Mouse (Mus musculus): ENCODE data around the gene Ccdc27. TPM values are rescaled to one million over a fixed set of nuclear protein-coding genes. Genes with fewer than 3 reads are reported as not detected.

Gene Ccdc27
- polyA plus RNA-seq, 1 experiment from 2014 or later = not detected

- H3K27ac ChIP-seq (replicated peaks) = no peak overlapping the region
- ATAC-seq (ENCODE audit: low FRiP score) = no peak
Measured at GRCm38 (mm10) chr4:154057696-154058095, 15.2 kb upstream of the Ccdc27 start.

GRCm38 (mm10) chr4:154056661-154057060 lies 14.2 kb upstream of the Ccdc27 start:
- no peak for ATAC-seq (ENCODE audit: low FRiP score)
- no peak overlapping the region for H3K9ac ChIP-seq (replicated peaks)
- H3K9me3 ChIP-seq (replicated peaks) = no peaks in the 10 kb centered on the region
- H3K4me3 ChIP-seq (replicated peaks) = no peak overlapping the region
- H3K27ac ChIP-seq (replicated peaks) = no peak overlapping the region
- no peaks in the 10 kb centered on the region for H3K4me1 ChIP-seq
- WGBS = 52% methylated on average over 2 of the region's 2 CpGs
- H3K4me2 ChIP-seq = no peak overlapping the region
- no peaks in the 10 kb centered on the region for H3K27me3 ChIP-seq (replicated peaks)
- no peaks in the 10 kb centered on the region for H3K36me3 ChIP-seq

More at GRCm38 (mm10) chr4:154057696-154058095, 15.2 kb upstream of the Ccdc27 start:
- 65% methylated on average over 4 of the region's 4 CpGs for WGBS
- H3K36me3 ChIP-seq = no peaks in the 10 kb centered on the region
- no peak overlapping the region for H3K4me2 ChIP-seq
- H3K27me3 ChIP-seq (replicated peaks) = 0 out of 2 replicates have a peak, but pooled peaks cover 3% of the 10 kb centered on the region
- H3K9me3 ChIP-seq (replicated peaks) = no peaks in the 10 kb centered on the region
- no peaks in the 10 kb centered on the region for H3K4me1 ChIP-seq
- H3K4me3 ChIP-seq (replicated peaks) = no peak overlapping the region
- no peak overlapping the region for H3K9ac ChIP-seq (replicated peaks)

GRCm38 (mm10) chr4:154056046-154056445 lies 13.6 kb upstream of the Ccdc27 start:
- Histone ChIP-seq H3K4me2 (no peak overlapping the region), H3K9me3 (replicated peaks) (no peaks in the 10 kb centered on the region), H3K9ac (replicated peaks) (no peak overlapping the region), H3K27me3 (replicated peaks) (no peaks in the 10 kb centered on the region), H3K36me3 (no peaks in the 10 kb centered on the region), H3K4me1 (no peaks in the 10 kb centered on the region), H3K4me3 (replicated peaks) (no peak overlapping the region), H3K27ac (replicated peaks) (no peak overlapping the region)
- WGBS = 72% methylated on average over 2 of the region's 2 CpGs
- no peak for ATAC-seq (ENCODE audit: low FRiP score)

GRCm38 (mm10) chr4:154055482-154055881 lies 13.0 kb upstream of the Ccdc27 start:
- Histone ChIP-seq H3K36me3 (no peaks in the 10 kb centered on the region), H3K9ac (replicated peaks) (no peak overlapping the region), H3K4me3 (replicated peaks) (no peak overlapping the region), H3K27me3 (replicated peaks) (no peaks in the 10 kb centered on the region), H3K4me1 (no peaks in the 10 kb centered on the region), H3K4me2 (no peak overlapping the region), H3K27ac (replicated peaks) (no peak overlapping the region), H3K9me3 (replicated peaks) (no peaks in the 10 kb centered on the region)
- no peak for ATAC-seq (ENCODE audit: low FRiP score)
- 92% methylated on average over 7 of the region's 7 CpGs for WGBS

GRCm38 (mm10) chr4:154053065-154053464 lies 10.6 kb upstream of the Ccdc27 start:
- H3K4me3 ChIP-seq (replicated peaks) = no peak overlapping the region
- ATAC-seq (ENCODE audit: low FRiP score) = no peak
- no peaks in the 10 kb centered on the region for H3K4me1 ChIP-seq
- H3K27ac ChIP-seq (replicated peaks) = no peak overlapping the region
- no peaks in the 10 kb centered on the region for H3K27me3 ChIP-seq (replicated peaks)
- H3K9me3 ChIP-seq (replicated peaks) = no peaks in the 10 kb centered on the region
- H3K9ac ChIP-seq (replicated peaks) = no peak overlapping the region
- WGBS = 66% methylated on average over 4 of the region's 4 CpGs
- no peak overlapping the region for H3K4me2 ChIP-seq
- no peaks in the 10 kb centered on the region for H3K36me3 ChIP-seq

- no peaks in the 10 kb centered on the region for H3K4me1 ChIP-seq
- H3K9me3 ChIP-seq (replicated peaks) = no peaks in the 10 kb centered on the region
- no peaks in the 10 kb centered on the region for H3K36me3 ChIP-seq
- no peaks in the 10 kb centered on the region for H3K27me3 ChIP-seq (replicated peaks)
- H3K9ac ChIP-seq (replicated peaks) = no peak overlapping the region
- no peak for ATAC-seq (ENCODE audit: low FRiP score)
- H3K4me2 ChIP-seq = no peak overlapping the region
- no peak overlapping the region for H3K27ac ChIP-seq (replicated peaks)
- no peak overlapping the region for H3K4me3 ChIP-seq (replicated peaks)
- WGBS = 85% methylated on average over 3 of the region's 3 CpGs
Measured at GRCm38 (mm10) chr4:154051401-154051800, 8.9 kb upstream of the Ccdc27 start.

- Histone ChIP-seq H3K9ac (replicated peaks) (no peak overlapping the region), H3K4me1 (no peaks in the 10 kb centered on the region), H3K27ac (replicated peaks) (no peak overlapping the region), H3K9me3 (replicated peaks) (no peaks in the 10 kb centered on the region), H3K36me3 (no peaks in the 10 kb centered on the region), H3K27me3 (replicated peaks) (no peaks in the 10 kb centered on the region; the same call in 1 of the 2 replicates), H3K4me2 (no peak overlapping the region), H3K4me3 (replicated peaks) (no peak overlapping the region)
- ATAC-seq (ENCODE audit: low FRiP score) = no peak
- 73% methylated on average over 5 of the region's 5 CpGs for WGBS
Measured at GRCm38 (mm10) chr4:154045837-154046236, 3.4 kb upstream of the Ccdc27 start.

- ATAC-seq (ENCODE audit: low FRiP score) = no peak
- Histone ChIP-seq H3K27me3 (replicated peaks) (no peaks in the 10 kb centered on the region; the same call in 1 of the 2 replicates), H3K4me3 (replicated peaks) (no peak overlapping the region), H3K27ac (replicated peaks) (no peak overlapping the region), H3K9me3 (replicated peaks) (no peaks in the 10 kb centered on the region), H3K4me2 (no peak overlapping the region), H3K9ac (replicated peaks) (no peak overlapping the region), H3K4me1 (no peaks in the 10 kb centered on the region), H3K36me3 (no peaks in the 10 kb centered on the region)
- 59% methylated on average over 3 of the region's 3 CpGs for WGBS
Measured at GRCm38 (mm10) chr4:154037123-154037522, 5.4 kb downstream of the Ccdc27 start.

GRCm38 (mm10) chr4:154028646-154029045 lies 13.8 kb downstream of the Ccdc27 start:
- no peaks in the 10 kb centered on the region for H3K9me3 ChIP-seq (replicated peaks)
- ATAC-seq (ENCODE audit: low FRiP score) = no peak
- peaks cover 23% of the 10 kb centered on the region for H3K4me1 ChIP-seq
- H3K4me2 ChIP-seq = no peak overlapping the region
- H3K36me3 ChIP-seq = no peaks in the 10 kb centered on the region
- H3K4me3 ChIP-seq (replicated peaks) = no peak overlapping the region
- H3K27me3 ChIP-seq (replicated peaks) = peaks cover 16% of the 10 kb centered on the region
- no peak overlapping the region for H3K9ac ChIP-seq (replicated peaks)
- H3K27ac ChIP-seq (replicated peaks) = no peak overlapping the region

GRCm38 (mm10) chr4:154028066-154028465 lies 14.4 kb downstream of the Ccdc27 start:
- H3K9me3 ChIP-seq (replicated peaks) = no peaks in the 10 kb centered on the region

GRCm38 (mm10) chr4:154026441-154026761 lies 16.1 kb downstream of the Ccdc27 start:
- H3K36me3 ChIP-seq = peaks cover 12% of the 10 kb centered on the region
- no peaks in the 10 kb centered on the region for H3K9me3 ChIP-seq (replicated peaks)
- H3K9ac ChIP-seq (replicated peaks) = peak overlapping the region; percentile 38; the same call in 1 of the 2 replicates
- peaks cover 34% of the 10 kb centered on the region for H3K4me1 ChIP-seq
- H3K27me3 ChIP-seq (replicated peaks) = peaks cover 16% of the 10 kb centered on the region
- peak overlapping the region; percentile 39 for H3K4me3 ChIP-seq (replicated peaks)
- H3K4me2 ChIP-seq = peak overlapping the region; percentile 70
- WGBS = 20% methylated on average over 2 of the region's 2 CpGs
- no peak overlapping the region for H3K27ac ChIP-seq (replicated peaks)
- no peak for ATAC-seq (ENCODE audit: low FRiP score)

More at GRCm38 (mm10) chr4:154028066-154028465, 14.4 kb downstream of the Ccdc27 start:
- Histone ChIP-seq H3K4me2 (no peak overlapping the region), H3K4me3 (replicated peaks) (no peak overlapping the region), H3K36me3 (no peaks in the 10 kb centered on the region), H3K27me3 (replicated peaks) (peaks cover 16% of the 10 kb centered on the region), H3K4me1 (peaks cover 29% of the 10 kb centered on the region), H3K27ac (replicated peaks) (no peak overlapping the region), H3K9ac (replicated peaks) (no peak overlapping the region)
- ATAC-seq (ENCODE audit: low FRiP score) = no peak
- 79% methylated on average over 7 of the region's 7 CpGs for WGBS

- no peak within 1 kb of the TSS; the same call in 1 of the 2 replicates for H3K27ac ChIP-seq (replicated peaks)
Measured at GRCm38 (mm10) chr4:154025641-154026440, 16.6 kb downstream of the Ccdc27 start, which contains the start of gene Smim1. TSS of gene Smim1 (minus strand) at chr4:154026230.

More at GRCm38 (mm10) chr4:154025641-154026440, 16.6 kb downstream of the Ccdc27 start, which contains the start of gene Smim1:
- Histone ChIP-seq H3K9me3 (replicated peaks) (no peaks in the 10 kb centered on the region), H3K4me1 (peaks cover 34% of the 10 kb centered on the region), H3K4me2 (peak within 1 kb of the TSS; percentile 70), H3K36me3 (peaks cover 16% of the 10 kb centered on the region), H3K4me3 (replicated peaks) (peak within 1 kb of the TSS; percentile 39), H3K27me3 (replicated peaks) (peaks cover 16% of the 10 kb centered on the region), H3K9ac (replicated peaks) (peak within 1 kb of the TSS; percentile 38)
- 2% methylated on average over 31 of the region's 33 CpGs for WGBS
- ATAC-seq (ENCODE audit: low FRiP score) = peak; percentile 68

Measured in neural tube, embryonic 15.5 days (tissue).